Mouse (Mus musculus) olfactory bulb, adult 2 months (tissue): ENCODE measurements around the gene Mrnip.
A peak's percentile ranks its signal among the peaks of the same experiment; 100 is the strongest.

ENCODE experiments used
- CTCF ChIP-seq: fragments of 200-500 bp; IDR thresholded peaks from 2 replicates; pipeline ENCODE4 v1.5.1; 2012; ENCODE audit warnings: low read depth, mild to moderate bottlenecking, low read length, moderate library complexity; ENCODE audit not compliant: insufficient read depth
- POLR2A ChIP-seq: fragments of 200-500 bp; IDR thresholded peaks from 2 replicates; pipeline ENCODE4 v1.6.1; 2012; ENCODE audit warnings: mild to moderate bottlenecking, low read depth, low read length, moderate library complexity; ENCODE audit not compliant: insufficient read depth

DNA sequence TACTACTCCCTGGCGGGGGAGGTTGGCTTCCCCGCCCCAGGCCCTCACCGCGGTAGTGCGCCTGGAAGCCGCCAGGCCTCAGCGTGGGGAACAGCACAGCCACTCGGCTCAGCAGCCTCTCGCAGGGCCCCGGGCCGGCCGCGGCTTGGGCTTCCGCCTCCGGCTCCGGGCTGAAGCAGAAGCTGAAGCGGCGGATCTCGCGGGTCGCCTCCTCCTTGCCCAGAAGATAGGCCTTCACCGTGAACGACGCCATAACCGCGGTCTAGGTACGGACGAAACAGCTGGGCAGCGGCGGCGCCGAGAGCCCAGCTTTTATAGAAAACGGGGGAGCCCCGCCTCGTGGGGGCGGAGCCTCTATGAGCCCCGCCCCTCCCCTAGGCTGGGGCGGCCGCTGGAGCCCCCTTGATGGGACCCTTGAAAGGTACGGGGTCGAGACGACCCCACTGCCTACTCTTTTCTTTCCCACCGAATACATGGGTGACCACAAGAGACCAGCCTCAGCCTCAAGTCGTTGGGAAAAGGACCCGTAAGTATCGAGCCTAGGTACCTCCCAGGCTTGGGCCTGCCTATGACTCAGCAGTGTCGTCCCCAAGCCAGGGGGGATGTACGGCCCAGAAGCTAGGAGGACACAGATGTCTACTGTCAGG is 36.4 kb downstream of the Mrnip start, which contains the start of the genes Sqstm1 and Mgat4b:
- TF ChIP-seq CTCF = no peak
- TF ChIP-seq POLR2A = peak; percentile 99
